Mouse (Mus musculus): ENCODE results near the gene Creb5. TPM values are rescaled to one million over a fixed set of nuclear protein-coding genes. Genes with fewer than 3 reads are reported as not detected.
A peak's percentile ranks its signal among the peaks of the same experiment; 100 is the strongest.

The Creb5 gene
- 3.7 and 4.2 TPM in 2 replicates for polyA plus RNA-seq (2014; fragmentation: Nextera tagmentation; extraction: Ambion mirVana)

DNA sequence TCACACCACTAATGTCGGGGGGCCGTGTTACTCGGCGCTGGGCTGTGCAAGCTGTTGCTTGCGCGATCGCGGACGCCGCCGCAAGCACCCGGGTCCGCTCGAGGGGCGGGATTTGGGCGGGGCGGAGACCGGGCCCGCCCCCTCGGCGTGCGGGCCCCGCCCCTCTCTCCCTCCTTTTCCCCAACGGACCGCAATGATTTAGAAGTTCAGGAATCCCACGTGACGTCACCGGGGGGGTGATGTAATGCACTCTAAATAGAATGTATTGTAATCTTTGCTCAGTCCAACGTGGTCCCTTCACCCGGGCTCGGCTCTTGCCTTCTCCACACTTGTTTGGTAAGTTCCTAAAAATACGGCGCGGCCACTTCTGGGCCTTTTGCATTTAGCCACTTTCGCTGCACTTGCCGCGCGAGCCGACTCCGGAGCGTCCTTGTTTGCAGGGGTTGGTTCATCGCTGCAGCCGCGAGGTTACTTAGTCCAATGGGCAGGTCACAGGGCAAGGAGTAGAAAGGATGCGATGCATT, at the start of gene Creb5:
Creb5 (plus strand) TSS at position 233 of the 524 bp plus-strand sequence.
- Histone ChIP-seq H3K4me1 (replicated peaks; ENCODE audit: control insufficient read depth, insufficient read depth, low read length) (peaks cover 16% of the 10 kb centered on the region; the same call in 1 of the 2 replicates), H3K9ac (peak within 1 kb of the TSS; percentile 47), H3K4me3 (replicated peaks; ENCODE audit: low read length) (peak within 1 kb of the TSS; percentile 41), H3K27ac (no peak within 1 kb of the TSS), H3K27me3 (ENCODE audit: control insufficient read depth, insufficient read depth, low read length) (peaks cover 73% of the 10 kb centered on the region), H3K4me2 (replicated peaks) (peak within 1 kb of the TSS; percentile 92), H3K9me3 (ENCODE audit: control insufficient read depth, low read length) (no peaks in the 10 kb centered on the region), H3K36me3 (replicated peaks; ENCODE audit: control insufficient read depth, insufficient read depth) (no peaks in the 10 kb centered on the region)
- under 1% methylated on average over 45 of the region's 45 CpGs for WGBS
- DNase-seq (ENCODE audit: low spot score) (peak; percentile 74), ATAC-seq (ENCODE audit: low FRiP score) (peak; percentile 85; the same call in 1 of the 2 replicates)

DNA sequence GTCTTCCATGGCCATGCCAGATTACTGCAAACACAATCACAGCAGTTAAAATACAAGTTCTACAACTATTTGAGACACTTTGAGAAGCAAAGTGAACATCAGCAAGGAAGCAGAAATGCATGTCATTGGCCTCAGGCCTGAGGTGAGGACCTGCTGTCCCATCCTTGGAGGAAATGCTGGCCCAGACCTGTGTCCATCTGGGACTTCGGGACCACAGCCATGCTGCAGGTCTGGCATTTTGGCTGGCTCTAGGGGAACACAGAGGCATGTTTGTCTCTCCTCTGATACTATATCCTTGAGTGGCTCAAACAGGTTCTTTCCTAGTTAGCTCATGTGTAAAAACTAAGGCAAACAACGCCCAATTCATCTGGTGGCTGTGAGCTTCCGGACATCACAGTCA, 27.2 kb upstream of the Creb5 start:
- peaks cover 6% of the 10 kb centered on the region; the same call in 1 of the 2 replicates for H3K9me3 ChIP-seq (ENCODE audit: control insufficient read depth, low read length)
- 92% methylated on average over 3 of the region's 3 CpGs for WGBS
- ATAC-seq (ENCODE audit: low FRiP score), result no peak

GRCm38 (mm10) chr6:53262401-53262800, 24.7 kb upstream of the Creb5 start:
- Histone ChIP-seq H3K4me3 (replicated peaks; ENCODE audit: low read length) (no peak overlapping the region), H3K27me3 (ENCODE audit: control insufficient read depth, insufficient read depth, low read length) (no peaks in the 10 kb centered on the region), H3K27ac (no peak overlapping the region), H3K4me2 (replicated peaks) (no peak overlapping the region), H3K9me3 (ENCODE audit: control insufficient read depth, low read length) (peaks cover 6% of the 10 kb centered on the region; the same call in 1 of the 2 replicates), H3K9ac (no peak overlapping the region), H3K36me3 (replicated peaks; ENCODE audit: control insufficient read depth, insufficient read depth) (no peaks in the 10 kb centered on the region), H3K4me1 (replicated peaks; ENCODE audit: control insufficient read depth, insufficient read depth, low read length) (0 out of 2 replicates have a peak, but pooled peaks cover 3% of the 10 kb centered on the region)
- ATAC-seq (ENCODE audit: low FRiP score) (no peak), DNase-seq (ENCODE audit: low spot score) (no peak)
- 46% methylated on average over 11 of the region's 11 CpGs for WGBS

More for the DNA sequence above, 27.2 kb upstream of the Creb5 start:
- Histone ChIP-seq H3K27ac (no peak overlapping the region), H3K4me1 (replicated peaks; ENCODE audit: control insufficient read depth, insufficient read depth, low read length) (no peaks in the 10 kb centered on the region), H3K9ac (no peak overlapping the region), H3K36me3 (replicated peaks; ENCODE audit: control insufficient read depth, insufficient read depth) (no peaks in the 10 kb centered on the region), H3K4me3 (replicated peaks; ENCODE audit: low read length) (no peak overlapping the region), H3K4me2 (replicated peaks) (no peak overlapping the region), H3K27me3 (ENCODE audit: control insufficient read depth, insufficient read depth, low read length) (no peaks in the 10 kb centered on the region)
- no peak for DNase-seq (ENCODE audit: low spot score)

GRCm38 (mm10) chr6:53267036-53267435, 20.0 kb upstream of the Creb5 start:
- no peak overlapping the region for H3K9ac ChIP-seq
- no peaks in the 10 kb centered on the region for H3K9me3 ChIP-seq (ENCODE audit: control insufficient read depth, low read length)
- DNase-seq (ENCODE audit: low spot score) (no peak), ATAC-seq (ENCODE audit: low FRiP score) (no peak)
- H3K27ac ChIP-seq, result no peak overlapping the region
- H3K27me3 ChIP-seq (ENCODE audit: control insufficient read depth, insufficient read depth, low read length), result no peaks in the 10 kb centered on the region
- H3K36me3 ChIP-seq (replicated peaks; ENCODE audit: control insufficient read depth, insufficient read depth), result no peaks in the 10 kb centered on the region
- WGBS, result 30% methylated on average over 7 of the region's 7 CpGs
- H3K4me2 ChIP-seq (replicated peaks), result peak overlapping the region; percentile 35
- H3K4me3 ChIP-seq (replicated peaks; ENCODE audit: low read length), result no peak overlapping the region
- peaks cover 13% of the 10 kb centered on the region for H3K4me1 ChIP-seq (replicated peaks; ENCODE audit: control insufficient read depth, insufficient read depth, low read length)

DNA sequence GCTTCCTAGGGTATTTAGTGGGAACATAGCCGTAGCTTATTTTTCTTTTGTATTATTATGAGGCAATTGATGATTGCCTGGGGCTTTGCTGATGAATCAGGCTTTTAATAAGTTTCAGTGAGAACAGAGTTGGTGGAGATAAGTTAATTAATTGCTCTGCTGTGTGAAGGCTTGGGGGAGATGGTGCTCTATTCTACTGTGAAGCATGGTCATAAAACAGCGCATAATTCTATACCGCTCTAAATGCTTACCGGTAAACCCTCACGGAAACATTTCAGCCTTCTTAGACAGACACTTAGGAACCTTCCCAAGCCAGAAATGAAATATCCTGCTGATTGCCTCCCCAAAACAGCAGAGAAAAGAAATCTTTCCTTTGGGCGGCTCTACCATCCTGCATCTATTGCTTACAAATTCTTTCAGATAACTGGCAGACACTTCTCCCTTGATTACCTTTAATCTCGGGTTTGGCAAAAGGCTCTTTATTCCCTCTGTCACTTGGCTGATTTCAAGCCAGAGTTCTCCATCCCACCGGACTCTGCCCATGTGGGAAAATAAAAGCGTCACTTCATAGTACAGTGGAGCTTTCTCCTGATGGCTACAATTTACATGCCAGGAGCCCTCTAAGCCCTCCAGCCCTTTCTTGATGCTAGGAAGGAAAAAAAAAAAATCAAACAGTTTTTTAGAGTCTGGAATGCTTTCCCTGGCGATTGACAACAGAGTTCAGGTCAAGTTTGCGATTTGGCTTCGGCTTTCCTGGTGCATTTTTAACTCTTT, 19.2 kb upstream of the Creb5 start:
- DNase-seq (ENCODE audit: low spot score) (no peak), ATAC-seq (ENCODE audit: low FRiP score) (no peak)
- WGBS, result 31% methylated on average over 12 of the region's 12 CpGs
- Histone ChIP-seq H3K4me1 (replicated peaks; ENCODE audit: control insufficient read depth, insufficient read depth, low read length) (peaks cover 13% of the 10 kb centered on the region), H3K9me3 (ENCODE audit: control insufficient read depth, low read length) (no peaks in the 10 kb centered on the region), H3K9ac (0 out of 2 replicates have a peak overlapping the region, but pooled peaks have one; percentile 24), H3K27ac (no peak overlapping the region), H3K36me3 (replicated peaks; ENCODE audit: control insufficient read depth, insufficient read depth) (no peaks in the 10 kb centered on the region), H3K4me2 (replicated peaks) (peak overlapping the region; percentile 35), H3K4me3 (replicated peaks; ENCODE audit: low read length) (no peak overlapping the region), H3K27me3 (ENCODE audit: control insufficient read depth, insufficient read depth, low read length) (no peaks in the 10 kb centered on the region)

DNA sequence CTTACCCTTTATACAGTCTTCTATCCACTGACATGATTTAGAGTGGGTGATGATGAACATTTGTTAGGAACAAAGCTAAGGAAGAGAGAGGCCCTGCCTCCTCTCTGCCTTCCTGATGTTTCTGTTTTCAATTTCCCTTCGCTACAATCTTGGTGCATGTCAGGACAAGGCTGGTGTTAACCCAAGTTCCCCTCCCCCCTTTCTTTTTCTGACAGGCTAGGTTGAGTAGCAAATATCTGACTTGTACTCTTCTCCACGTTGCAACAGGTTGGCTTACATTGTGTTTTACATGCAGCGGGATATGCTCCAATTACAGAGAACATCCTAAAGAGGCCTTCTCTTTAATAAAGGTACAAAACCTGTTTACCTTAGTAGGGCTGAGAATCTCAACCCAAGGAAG, 15.9 kb upstream of the Creb5 start:
- Histone ChIP-seq H3K9ac (no peak overlapping the region), H3K27me3 (ENCODE audit: control insufficient read depth, insufficient read depth, low read length) (no peaks in the 10 kb centered on the region), H3K9me3 (ENCODE audit: control insufficient read depth, low read length) (no peaks in the 10 kb centered on the region), H3K4me2 (replicated peaks) (no peak overlapping the region), H3K4me3 (replicated peaks; ENCODE audit: low read length) (no peak overlapping the region), H3K36me3 (replicated peaks; ENCODE audit: control insufficient read depth, insufficient read depth) (no peaks in the 10 kb centered on the region), H3K4me1 (replicated peaks; ENCODE audit: control insufficient read depth, insufficient read depth, low read length) (peaks cover 13% of the 10 kb centered on the region), H3K27ac (no peak overlapping the region)
- DNase-seq (ENCODE audit: low spot score) (no peak), ATAC-seq (ENCODE audit: low FRiP score) (no peak)
- WGBS, result 69% methylated on average over 3 of the region's 3 CpGs

DNA sequence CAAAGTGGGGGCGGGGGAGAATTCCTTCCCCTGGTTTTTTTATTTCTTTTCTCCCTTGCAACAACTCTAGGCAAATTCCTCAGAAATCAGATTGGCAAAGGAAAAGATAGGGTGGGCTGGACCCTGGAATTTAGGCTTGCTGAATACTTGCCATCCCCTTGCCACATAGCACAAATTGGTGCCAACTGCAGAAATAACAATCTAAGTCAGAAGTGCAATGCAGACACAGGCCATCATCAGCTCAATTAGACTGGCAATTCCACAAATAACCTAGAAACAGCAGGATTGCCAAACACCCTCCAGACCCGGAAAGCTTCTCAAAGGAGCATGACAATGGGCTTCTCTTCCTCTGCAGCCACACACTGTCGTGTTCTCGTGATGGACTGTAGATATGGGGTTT, 15.4 kb upstream of the Creb5 start:
- no peak for DNase-seq (ENCODE audit: low spot score)
- H3K4me2 ChIP-seq (replicated peaks), result no peak overlapping the region

DNA sequence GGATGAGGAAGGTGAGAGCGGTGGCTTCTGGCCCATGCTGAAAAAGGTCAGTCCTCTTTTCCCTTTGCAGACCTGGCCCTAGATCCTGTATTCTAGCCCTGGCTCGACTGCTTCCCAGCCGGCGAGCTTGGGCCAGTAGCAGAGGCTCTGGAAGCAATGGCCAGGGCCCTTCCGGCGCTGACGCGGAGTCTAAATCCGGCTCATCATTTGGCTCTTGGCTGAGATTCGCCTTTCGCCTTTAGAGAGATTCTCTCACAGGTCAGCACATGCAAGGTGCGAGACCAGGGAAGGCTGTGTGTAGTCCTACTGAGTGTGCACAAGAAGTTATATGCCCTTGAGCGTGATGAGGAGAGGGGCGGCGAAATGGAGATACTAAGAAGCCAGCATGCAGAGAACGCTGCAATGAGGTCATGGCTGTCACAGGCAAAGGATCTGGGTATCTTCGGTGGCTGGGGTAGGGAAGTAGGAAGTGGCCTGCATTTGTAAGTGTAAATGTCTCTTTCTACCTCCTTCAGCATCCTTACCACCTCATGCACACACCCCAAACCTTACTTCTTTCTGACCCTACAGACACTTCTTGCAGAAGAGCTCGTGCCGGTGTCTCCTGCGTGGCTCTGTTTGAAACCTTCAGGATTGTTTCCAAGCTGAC, 557 bp upstream of the Creb5 start:
- Histone ChIP-seq H3K9me3 (ENCODE audit: control insufficient read depth, low read length) (no peaks in the 10 kb centered on the region), H3K9ac (no peak overlapping the region), H3K36me3 (replicated peaks; ENCODE audit: control insufficient read depth, insufficient read depth) (no peaks in the 10 kb centered on the region), H3K27me3 (ENCODE audit: control insufficient read depth, insufficient read depth, low read length) (peaks cover 70% of the 10 kb centered on the region), H3K27ac (no peak overlapping the region), H3K4me3 (replicated peaks; ENCODE audit: low read length) (peak overlapping the region; percentile 41), H3K4me2 (replicated peaks) (peak overlapping the region; percentile 92), H3K4me1 (replicated peaks; ENCODE audit: control insufficient read depth, insufficient read depth, low read length) (peaks cover 16% of the 10 kb centered on the region; the same call in 1 of the 2 replicates)
- DNase-seq (ENCODE audit: low spot score) (no peak), ATAC-seq (ENCODE audit: low FRiP score) (peak; percentile 58; the same call in 1 of the 2 replicates)
- 3% methylated on average over 20 of the region's 20 CpGs for WGBS

More for the DNA sequence above, 15.4 kb upstream of the Creb5 start:
- Histone ChIP-seq H3K9me3 (ENCODE audit: control insufficient read depth, low read length) (no peaks in the 10 kb centered on the region), H3K4me1 (replicated peaks; ENCODE audit: control insufficient read depth, insufficient read depth, low read length) (peaks cover 13% of the 10 kb centered on the region), H3K27ac (no peak overlapping the region), H3K4me3 (replicated peaks; ENCODE audit: low read length) (no peak overlapping the region), H3K9ac (no peak overlapping the region), H3K36me3 (replicated peaks; ENCODE audit: control insufficient read depth, insufficient read depth) (no peaks in the 10 kb centered on the region), H3K27me3 (ENCODE audit: control insufficient read depth, insufficient read depth, low read length) (no peaks in the 10 kb centered on the region)
- no peak for ATAC-seq (ENCODE audit: low FRiP score)
- WGBS, result 54% methylated on average over 4 of the region's 4 CpGs

All from hindbrain, embryonic 14.5 days (tissue).